Mouse (Mus musculus) lung, postnatal 4 days (tissue): ENCODE results near the gene Fcrl1.

ENCODE experiments used
- DNase-seq, 2 experiments: peaks; one replicate each; pipeline ENCODE4 v3.0.0; 2021

The Fcrl1 gene

DNA sequence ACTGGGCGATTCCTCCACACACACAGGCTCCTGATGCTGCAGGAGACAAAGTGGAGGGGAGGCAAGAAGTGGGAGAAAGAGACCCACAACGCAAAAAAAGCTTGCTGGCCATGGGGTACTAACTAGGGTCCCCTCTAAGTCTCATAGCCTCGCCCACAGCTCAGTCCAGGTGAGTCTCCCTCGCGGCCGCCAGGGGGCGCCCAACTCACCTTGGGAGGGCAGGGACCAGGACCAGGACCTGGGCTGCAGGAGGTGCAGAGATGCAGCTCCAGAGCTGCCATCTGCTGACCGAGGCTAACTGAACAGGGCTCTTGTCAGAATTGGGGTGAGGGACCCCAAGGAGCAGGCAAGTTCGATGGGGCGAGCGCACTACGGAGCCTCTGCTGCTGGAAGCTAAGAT lies 35.0 kb downstream of the Fcrl1 start:
- DNase-seq = peak; percentile 49 to 54

DNA sequence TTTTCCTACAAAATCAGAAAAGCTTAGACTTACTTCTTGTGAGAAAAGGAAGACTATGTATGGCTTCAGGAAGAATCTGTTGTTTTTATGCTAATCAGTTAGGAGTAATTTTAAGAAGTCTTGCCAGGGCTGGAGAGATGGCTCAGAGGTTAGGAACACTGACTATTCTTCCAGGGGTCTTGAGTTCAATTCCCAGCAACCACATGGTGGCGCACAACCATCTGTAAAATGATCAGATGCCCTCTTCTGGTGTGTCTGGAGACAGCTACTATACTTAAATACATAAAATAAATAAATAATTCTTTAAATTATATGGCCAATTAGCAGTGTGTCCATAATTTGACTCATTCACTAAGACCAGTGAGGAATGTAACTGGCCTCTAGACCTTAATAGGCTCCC lies 44.5 kb downstream of the Fcrl1 start:
- DNase-seq = no peak

GRCm38 (mm10) chr3:87422386-87422910 lies 46.3 kb downstream of the Fcrl1 start:
- no peak for DNase-seq

DNA sequence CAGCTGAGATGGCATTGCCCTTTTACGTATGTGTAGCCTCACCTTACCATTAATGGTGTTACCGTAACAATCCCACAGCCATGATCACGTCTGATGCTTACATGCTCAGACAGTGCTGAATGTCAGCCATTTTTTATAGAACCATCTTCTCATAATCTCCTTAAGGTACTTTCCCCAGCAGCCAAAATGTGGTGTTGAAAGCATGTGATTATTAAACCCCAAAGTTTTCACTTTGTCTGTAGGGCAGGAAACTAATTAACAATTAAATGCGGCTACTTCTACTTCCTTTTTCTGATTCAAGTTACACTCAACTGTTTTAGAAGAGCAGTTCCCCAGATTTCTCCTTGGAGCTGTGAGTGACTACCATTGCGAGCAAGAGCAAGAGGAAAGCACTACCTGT lies 59.3 kb downstream of the Fcrl1 start, which contains the start of gene Fcrl5:
Gene Fcrl5 (plus strand): TSS at position 295 of the 400 bp plus-strand sequence.
- no peak for DNase-seq

GRCm38 (mm10) chr3:87440586-87440985 lies 64.4 kb downstream of the Fcrl1 start:
- no peak for DNase-seq

DNA sequence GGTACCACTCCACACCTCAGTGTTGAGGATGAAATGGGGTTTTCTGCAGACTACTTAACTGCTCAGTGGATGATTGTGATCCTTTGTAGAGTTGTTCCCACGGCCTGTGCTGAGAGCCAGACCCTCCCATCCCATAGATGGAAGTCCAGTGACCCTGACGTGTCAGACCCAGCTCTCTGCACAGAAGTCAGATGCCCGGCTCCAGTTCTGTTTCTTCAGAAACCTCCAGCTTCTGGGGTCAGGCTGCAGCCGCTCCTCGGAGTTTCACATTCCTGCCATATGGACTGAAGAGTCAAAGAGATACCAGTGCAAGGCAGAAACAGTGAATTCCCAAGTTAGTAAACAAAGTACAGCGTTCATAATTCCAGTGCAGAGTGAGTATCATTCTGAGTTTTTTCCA lies 67.8 kb downstream of the Fcrl1 start:
- peak in 1 of 2 experiments; percentile 55 for DNase-seq
